Comparison of ENCODE assay signal across 9 mouse cellular contexts in the genomic region with DNA sequence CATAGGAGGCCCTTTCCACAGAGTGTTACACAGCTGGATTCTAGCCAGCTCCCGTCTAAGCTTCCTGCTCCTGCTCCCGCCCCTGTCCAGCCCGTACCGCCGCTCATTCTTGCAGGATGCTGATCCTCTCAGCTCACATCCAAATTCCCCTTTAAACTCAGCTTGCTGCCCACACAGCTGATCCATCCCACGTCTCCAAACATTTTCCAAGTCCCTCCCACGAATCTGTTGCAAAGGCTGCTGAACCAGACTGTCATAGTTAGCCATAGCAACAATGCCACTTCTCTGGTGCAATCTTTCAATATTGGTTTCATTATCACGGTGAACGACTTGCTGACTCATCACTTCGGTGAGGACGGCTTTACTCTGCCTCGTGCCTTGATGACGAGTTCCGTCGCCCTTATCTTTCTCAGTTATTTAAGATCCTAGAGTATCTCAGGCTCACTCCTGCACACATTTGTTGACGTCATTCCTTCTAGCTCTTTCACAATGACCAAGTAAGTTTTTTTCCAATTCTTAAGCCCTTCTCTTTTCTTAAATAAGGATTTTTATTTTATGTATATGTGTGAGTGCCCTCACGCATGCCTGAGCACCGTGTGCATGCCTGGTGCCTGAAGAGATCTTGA.
DNase-seq lines count a peak whose midpoint lies in the region; ATAC-seq and TF ChIP-seq lines count a peak whose summit lies in the region.
"Had no signal": no experiment of that assay in that cellular context is flagged by ENCODE, and none has a peak within 500 bp of the region (broad histone marks: within the 10 kb centered on the region; RNA-seq: fewer than 3 reads in every experiment).

No protein-coding gene starts in this region.

- TF ChIP-seq CTCF in midbrain, postnatal 0 days (IDR thresholded peaks at IDR 0.05) = no peak
- TF ChIP-seq CTCF in layer of hippocampus, adult 2 months (conservative IDR thresholded peaks at IDR 0.05) = no peak

- no peak overlapping the region for H3K4me2 ChIP-seq in embryonic facial prominence, embryonic 14.5 days (ENCODE audit: low read depth, low read length)
- no peak overlapping the region for H3K4me2 ChIP-seq in midbrain, postnatal 0 days (ENCODE audit: low read depth, low read length, poor library complexity, severe bottlenecking)
- no peak overlapping the region for H3K4me2 ChIP-seq in midbrain, embryonic 14.5 days (ENCODE audit: low read length)
- H3K4me2 ChIP-seq in neural tube, embryonic 15.5 days = no peak overlapping the region

- WGBS in embryonic facial prominence, embryonic 14.5 days = 73% methylated on average over 18 of the region's 18 CpGs
- 89% methylated on average over 18 of the region's 18 CpGs for WGBS in embryonic facial prominence, embryonic 10.5 days
- 80% methylated on average over 18 of the region's 18 CpGs for WGBS in midbrain, postnatal 0 days
- 86% methylated on average over 18 of the region's 18 CpGs for WGBS in midbrain, embryonic 14.5 days
- 89% methylated on average over 18 of the region's 18 CpGs for WGBS in neural tube, embryonic 15.5 days

- no peak overlapping the region for H3K4me3 ChIP-seq in embryonic facial prominence, embryonic 14.5 days (ENCODE audit: low read depth, low read length)
- no peak overlapping the region for H3K4me3 ChIP-seq in embryonic facial prominence, embryonic 10.5 days
- H3K4me3 ChIP-seq in midbrain, postnatal 0 days (ENCODE audit: low read depth, low read length) = no peak overlapping the region
- no peak overlapping the region for H3K4me3 ChIP-seq in midbrain, embryonic 14.5 days (replicated peaks; ENCODE audit: low read depth, low read length)
- H3K4me3 ChIP-seq in layer of hippocampus, adult 2 months = peak overlapping the region; percentile 24
- no peak overlapping the region for H3K4me3 ChIP-seq in neural tube, embryonic 15.5 days (replicated peaks)

- peak; percentile 56 for DNase-seq in embryonic facial prominence, embryonic 14.5 days (ENCODE audit: low spot score)
- no peak for DNase-seq in embryonic facial prominence, embryonic 10.5 days (ENCODE audit: low spot score)
- peak; percentile 21 for DNase-seq in midbrain, postnatal 0 days (ENCODE audit: low spot score)
- no peak for DNase-seq in midbrain, embryonic 14.5 days
- peak; percentile 65 to 68 for DNase-seq in layer of hippocampus, adult 2 months (ENCODE audit: low spot score in 2 of 2)
- peak; percentile 4 for DNase-seq in skeletal muscle tissue, adult 2 months (ENCODE audit: low read depth, low spot score)
- no peak for DNase-seq in spleen, postnatal 10 days (ENCODE audit: low spot score in 2 of 2)

- H3K36me3 ChIP-seq in embryonic facial prominence, embryonic 14.5 days (ENCODE audit: control insufficient read depth, insufficient read depth, low read length) = no peaks in the 10 kb centered on the region
- H3K36me3 ChIP-seq in embryonic facial prominence, embryonic 10.5 days (replicated peaks) = no peaks in the 10 kb centered on the region
- H3K36me3 ChIP-seq in midbrain, postnatal 0 days (ENCODE audit: insufficient read depth, low read length) = no peaks in the 10 kb centered on the region
- no peaks in the 10 kb centered on the region for H3K36me3 ChIP-seq in midbrain, embryonic 14.5 days (ENCODE audit: control insufficient read depth, insufficient read depth, low read length)
- H3K36me3 ChIP-seq in neural tube, embryonic 15.5 days = no peaks in the 10 kb centered on the region

- H3K4me1 ChIP-seq in embryonic facial prominence, embryonic 14.5 days (ENCODE audit: control insufficient read depth, insufficient read depth, low read length) = no peaks in the 10 kb centered on the region
- H3K4me1 ChIP-seq in embryonic facial prominence, embryonic 10.5 days = no peaks in the 10 kb centered on the region
- no peaks in the 10 kb centered on the region for H3K4me1 ChIP-seq in midbrain, postnatal 0 days (ENCODE audit: insufficient read depth, low read length)
- no peaks in the 10 kb centered on the region for H3K4me1 ChIP-seq in midbrain, embryonic 14.5 days (ENCODE audit: control insufficient read depth, insufficient read depth, low read length)
- no peaks in the 10 kb centered on the region for H3K4me1 ChIP-seq in neural tube, embryonic 15.5 days

- no peaks in the 10 kb centered on the region for H3K27me3 ChIP-seq in embryonic facial prominence, embryonic 14.5 days (replicated peaks; ENCODE audit: control insufficient read depth, insufficient read depth, low read length)
- no peaks in the 10 kb centered on the region for H3K27me3 ChIP-seq in embryonic facial prominence, embryonic 10.5 days (replicated peaks; ENCODE audit: low read depth, poor library complexity, severe bottlenecking)
- no peaks in the 10 kb centered on the region for H3K27me3 ChIP-seq in midbrain, postnatal 0 days (ENCODE audit: insufficient read depth, low read length)
- no peaks in the 10 kb centered on the region for H3K27me3 ChIP-seq in midbrain, embryonic 14.5 days (ENCODE audit: control insufficient read depth, insufficient read depth, low read length)
- no peaks in the 10 kb centered on the region for H3K27me3 ChIP-seq in neural tube, embryonic 15.5 days (replicated peaks)

- H3K9ac ChIP-seq in embryonic facial prominence, embryonic 14.5 days (ENCODE audit: low read depth, low read length) = no peak overlapping the region
- H3K9ac ChIP-seq in midbrain, postnatal 0 days (replicated peaks; ENCODE audit: low read length, poor library complexity, severe bottlenecking) = no peak overlapping the region
- no peak overlapping the region for H3K9ac ChIP-seq in midbrain, embryonic 14.5 days (replicated peaks; ENCODE audit: low read length)
- H3K9ac ChIP-seq in neural tube, embryonic 15.5 days (replicated peaks) = no peak overlapping the region

- H3K9me3 ChIP-seq in embryonic facial prominence, embryonic 14.5 days (ENCODE audit: control insufficient read depth, low read length) = 0 out of 2 replicates have a peak, but pooled peaks cover 4% of the 10 kb centered on the region
- H3K9me3 ChIP-seq in embryonic facial prominence, embryonic 10.5 days = peaks cover 4% of the 10 kb centered on the region; the same call in 1 of the 2 replicates
- no peaks in the 10 kb centered on the region for H3K9me3 ChIP-seq in midbrain, postnatal 0 days (ENCODE audit: low read length)
- peaks cover 9% of the 10 kb centered on the region; the same call in 1 of the 2 replicates for H3K9me3 ChIP-seq in midbrain, embryonic 14.5 days (ENCODE audit: control insufficient read depth, low read length)
- H3K9me3 ChIP-seq in neural tube, embryonic 15.5 days (replicated peaks) = peaks cover 7% of the 10 kb centered on the region; the same call in 1 of the 2 replicates

- H3K27ac ChIP-seq in embryonic facial prominence, embryonic 14.5 days (replicated peaks; ENCODE audit: low read depth, low read length) = no peak overlapping the region
- no peak overlapping the region for H3K27ac ChIP-seq in embryonic facial prominence, embryonic 10.5 days (replicated peaks)
- no peak overlapping the region for H3K27ac ChIP-seq in midbrain, postnatal 0 days (ENCODE audit: low read depth, low read length)
- no peak overlapping the region for H3K27ac ChIP-seq in midbrain, embryonic 14.5 days (replicated peaks; ENCODE audit: low read depth, low read length)
- H3K27ac ChIP-seq in layer of hippocampus, adult 2 months = peak overlapping the region; percentile 77
- no peak overlapping the region for H3K27ac ChIP-seq in neural tube, embryonic 15.5 days (replicated peaks)
- H3K27ac ChIP-seq: macrophage had no signal

- ATAC-seq in embryonic facial prominence, embryonic 14.5 days (ENCODE audit: low read depth) = no peak
- ATAC-seq in midbrain, postnatal 0 days (ENCODE audit: low FRiP score) = no peak
- ATAC-seq in midbrain, embryonic 14.5 days (ENCODE audit: low FRiP score, low TSS enrichment) = no peak
- ATAC-seq in neural tube, embryonic 15.5 days (ENCODE audit: low FRiP score) = no peak

Comparison
In these comparisons a context has a peak if more than half of its experiments do, and no peak if none do; other contexts are left out.
1. DNase-seq: peak in embryonic facial prominence, embryonic 14.5 days (single experiment), midbrain, postnatal 0 days (single experiment), layer of hippocampus, adult 2 months (2 of 2) and skeletal muscle tissue, adult 2 months (single experiment); none in embryonic facial prominence, embryonic 10.5 days (single experiment), midbrain, embryonic 14.5 days (single experiment) and spleen, postnatal 10 days (0 of 2).